Mouse (Mus musculus) hindbrain, embryonic 11.5 days (tissue): ENCODE results near the gene Coro1b. TPM values are rescaled to one million over a fixed set of nuclear protein-coding genes. Genes with fewer than 3 reads are reported as not detected.
"Not testable (repeated sequence)": the region's sequence is repeated elsewhere in the genome, so short reads cannot be mapped to it uniquely, and the experiment has no call there.

Experiments
- ATAC-seq: fragments of 200-750 bp; cut with Nextera tagmentation; 2 replicates; pipeline ENCODE4 v1.8.0; 2017; ENCODE audit warnings: mild to moderate bottlenecking, moderate TSS enrichment, moderate library complexity; ENCODE audit not compliant: low FRiP score
- DNase-seq: peaks from one replicate; pipeline ENCODE4 v3.0.0-alpha.2; 2015; ENCODE audit warnings: low spot score
- H3K27ac ChIP-seq: fragments of 300-500 bp; sonication (generic); 2 replicates; pipeline ENCODE4 v1.5.1; 2014; ENCODE audit warnings: mild to moderate bottlenecking, low read depth, low read length
- H3K27me3 ChIP-seq: fragments of 300-500 bp; sonication (generic); 2 replicates; pipeline ENCODE4 v1.6.1; 2014; ENCODE audit warnings: mild to moderate bottlenecking, low read length, moderate library complexity, mixed read lengths; ENCODE audit not compliant: control insufficient read depth, insufficient read depth
- H3K36me3 ChIP-seq: fragments of 300-500 bp; sonication (generic); 2 replicates; pipeline ENCODE4 v1.6.1; 2014; ENCODE audit warnings: mild to moderate bottlenecking, low read length, moderate library complexity, mixed read lengths; ENCODE audit not compliant: control insufficient read depth, insufficient read depth
- H3K4me1 ChIP-seq: fragments of 300-500 bp; sonication (generic); replicated peaks from 2 replicates; pipeline ENCODE4 v1.6.1; 2014; ENCODE audit warnings: low read length, mixed read lengths; ENCODE audit not compliant: control insufficient read depth, insufficient read depth
- H3K4me2 ChIP-seq: fragments of 300-500 bp; sonication (generic); replicated peaks from 2 replicates; pipeline ENCODE4 v1.6.1; 2014; ENCODE audit warnings: mild to moderate bottlenecking, low read depth, low read length
- H3K4me3 ChIP-seq: fragments of 300-500 bp; sonication (generic); 2 replicates; pipeline ENCODE4 v1.5.1; 2014; ENCODE audit warnings: low read depth, low read length
- H3K9ac ChIP-seq: fragments of 300-500 bp; sonication (generic); 2 replicates; pipeline ENCODE4 v1.6.1; 2014; ENCODE audit warnings: low read depth, low read length
- H3K9me3 ChIP-seq: fragments of 300-500 bp; sonication (generic); 2 replicates; pipeline ENCODE4 v1.6.1; 2016; ENCODE audit warnings: low read length; ENCODE audit not compliant: control insufficient read depth
- WGBS: fragments of 180-500 bp; shearing (Covaris S2); extraction: QIAGEN DNeasy Blood & Tissue Kit; methylation state at CpG from one replicate; pipeline ENCODE4 v1.1.7; 2014; 5-methylcytosine and 5-hydroxymethylcytosine counted together
- polyA plus RNA-seq: library from polyadenylated mRNA; unstranded; fragments of >200 nt; fragmentation: Nextera tagmentation; extraction: Ambion mirVana; gene quantifications from 2 replicates; pipeline ENCODE4 v1.2.1, GENCODE M21; 2014

The Coro1b gene
- polyA plus RNA-seq, 1 experiment from 2014 or later, result 123 TPM

GRCm38 (mm10) chr19:4131768-4132167 is 16.7 kb upstream of the Coro1b start:
- H3K27ac ChIP-seq, result no peak overlapping the region

DNA sequence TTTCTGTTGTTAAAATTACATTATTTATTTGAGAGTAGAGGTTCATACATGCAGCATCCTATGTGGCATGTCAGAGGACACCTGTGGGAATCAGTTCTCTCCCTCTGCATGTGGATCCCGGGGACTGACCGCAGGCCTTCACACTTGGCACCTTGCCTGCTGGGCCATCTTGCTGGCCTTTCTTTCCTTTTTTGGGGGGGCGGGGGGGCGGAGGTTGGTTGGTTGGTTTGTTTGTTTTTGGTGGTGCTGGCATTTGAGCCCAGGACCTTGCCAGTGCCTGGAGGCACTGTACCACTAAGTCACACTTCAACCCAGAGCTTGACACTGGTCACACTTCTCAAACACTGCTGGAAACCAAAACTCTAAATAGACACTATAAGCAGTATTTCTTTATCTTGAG is 14.1 kb upstream of the Coro1b start:
- no peaks in the 10 kb centered on the region for H3K9me3 ChIP-seq
- no peak overlapping the region for H3K9ac ChIP-seq
- DNase-seq (no peak), ATAC-seq (no peak)
- H3K27ac ChIP-seq, result no peak overlapping the region
- H3K4me1 ChIP-seq, result no peaks in the 10 kb centered on the region
- H3K36me3 ChIP-seq, result peaks cover 7% of the 10 kb centered on the region; the same call in 1 of the 2 replicates
- H3K4me3 ChIP-seq, result no peak overlapping the region
- H3K27me3 ChIP-seq, result no peaks in the 10 kb centered on the region
- H3K4me2 ChIP-seq, result no peak overlapping the region
- 91% methylated on average over 4 of the region's 4 CpGs for WGBS

More at GRCm38 (mm10) chr19:4131768-4132167, 16.7 kb upstream of the Coro1b start:
- WGBS, result 90% methylated on average over 2 of the region's 2 CpGs
- ATAC-seq (no peak), DNase-seq (no peak)
- H3K4me2 ChIP-seq, result no peak overlapping the region
- no peak overlapping the region for H3K4me3 ChIP-seq
- H3K9me3 ChIP-seq, result no peaks in the 10 kb centered on the region
- peaks cover 1% of the 10 kb centered on the region; the same call in 1 of the 2 replicates for H3K4me1 ChIP-seq
- no peak overlapping the region for H3K9ac ChIP-seq
- H3K27me3 ChIP-seq, result no peaks in the 10 kb centered on the region
- peaks cover 7% of the 10 kb centered on the region; the same call in 1 of the 2 replicates for H3K36me3 ChIP-seq

DNA sequence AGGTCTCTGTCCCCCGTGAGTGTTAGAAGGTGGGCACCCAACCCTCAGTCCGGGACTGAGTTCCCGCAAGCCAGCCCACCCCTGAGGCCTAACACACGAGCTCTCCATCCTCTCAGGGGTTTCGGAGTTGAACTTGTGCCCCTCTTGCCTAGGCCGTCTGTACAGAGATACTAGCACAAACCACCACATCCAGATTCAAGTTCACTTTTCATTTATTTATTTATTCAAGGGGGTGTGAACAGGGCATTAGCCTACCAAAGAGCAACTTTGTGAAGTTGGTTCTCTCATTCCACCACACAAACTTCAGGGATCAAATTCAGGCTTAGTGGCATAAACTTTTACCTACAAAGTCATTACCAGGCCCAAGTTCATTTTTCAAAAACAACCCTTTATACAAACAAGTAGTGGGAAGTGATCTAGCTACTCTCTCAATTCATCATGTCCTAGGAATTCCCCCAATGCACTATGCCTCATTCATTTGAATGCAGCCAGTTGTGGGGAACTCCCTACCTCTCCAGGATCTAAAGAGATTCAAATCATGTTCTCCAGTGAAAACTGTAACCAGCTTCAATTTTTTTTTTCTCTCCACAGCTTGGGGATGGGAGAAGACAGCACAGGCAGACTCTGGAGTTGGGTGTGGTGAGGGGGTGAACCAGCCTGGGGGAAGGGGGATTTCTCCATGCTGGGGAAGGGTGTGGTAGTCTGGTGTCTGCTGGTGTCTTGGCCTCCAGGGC is 13.0 kb upstream of the Coro1b start:
- H3K4me2 ChIP-seq, H3K9ac ChIP-seq, H3K9me3 ChIP-seq, H3K4me1 ChIP-seq, H3K36me3 ChIP-seq, H3K4me3 ChIP-seq, H3K27me3 ChIP-seq, H3K27ac ChIP-seq, ATAC-seq, DNase-seq: not testable (repeated sequence)
- WGBS, result 85% methylated on average over 6 of the region's 6 CpGs

GRCm38 (mm10) chr19:4135963-4136345 is 12.5 kb upstream of the Coro1b start:
- H3K9me3 ChIP-seq, H3K4me1 ChIP-seq, H3K27me3 ChIP-seq, H3K36me3 ChIP-seq, H3K27ac ChIP-seq, H3K4me2 ChIP-seq, H3K9ac ChIP-seq, ATAC-seq, DNase-seq, H3K4me3 ChIP-seq: not testable (repeated sequence)
- 25% methylated on average over 8 of the region's 8 CpGs for WGBS

DNA sequence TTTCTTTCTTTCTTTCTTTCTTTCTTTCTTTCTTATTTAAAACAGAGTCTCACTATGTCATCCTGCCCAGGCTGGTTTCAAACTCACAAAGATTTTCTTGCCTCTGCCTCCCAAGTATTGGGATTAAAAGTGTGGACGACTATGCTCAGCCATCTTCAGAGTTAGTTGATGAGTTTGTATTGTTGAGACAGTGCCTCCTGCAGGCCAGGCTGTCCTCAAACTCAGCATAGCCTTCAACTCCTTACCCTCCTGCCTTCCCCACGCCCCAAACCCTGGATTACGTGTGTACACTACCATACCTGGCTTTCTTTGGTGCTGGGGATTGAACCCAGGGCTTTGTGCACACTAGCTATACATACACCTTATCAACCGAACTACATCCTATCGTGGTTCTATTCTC is 12.0 kb upstream of the Coro1b start:
- peaks cover 3% of the 10 kb centered on the region; the same call in 1 of the 2 replicates for H3K36me3 ChIP-seq
- H3K4me3 ChIP-seq, result no peak overlapping the region
- no peak overlapping the region for H3K4me2 ChIP-seq
- H3K9me3 ChIP-seq, result no peaks in the 10 kb centered on the region
- no peaks in the 10 kb centered on the region for H3K27me3 ChIP-seq
- no peak overlapping the region for H3K27ac ChIP-seq
- no peak for DNase-seq
- 76% methylated on average over 5 of the region's 5 CpGs for WGBS
- H3K9ac ChIP-seq, result no peak overlapping the region
- no peaks in the 10 kb centered on the region for H3K4me1 ChIP-seq
- ATAC-seq, result no peak

- Histone ChIP-seq H3K4me2 (no peak overlapping the region), H3K9me3 (no peaks in the 10 kb centered on the region), H3K27me3 (no peaks in the 10 kb centered on the region), H3K36me3 (no peaks in the 10 kb centered on the region), H3K9ac (no peak overlapping the region), H3K4me1 (no peaks in the 10 kb centered on the region), H3K4me3 (no peak overlapping the region), H3K27ac (no peak overlapping the region)
- ATAC-seq, result no peak
- 83% methylated on average over 5 of the region's 5 CpGs for WGBS
- no peak for DNase-seq
Observed at GRCm38 (mm10) chr19:4137913-4138312, 10.5 kb upstream of the Coro1b start.

DNA sequence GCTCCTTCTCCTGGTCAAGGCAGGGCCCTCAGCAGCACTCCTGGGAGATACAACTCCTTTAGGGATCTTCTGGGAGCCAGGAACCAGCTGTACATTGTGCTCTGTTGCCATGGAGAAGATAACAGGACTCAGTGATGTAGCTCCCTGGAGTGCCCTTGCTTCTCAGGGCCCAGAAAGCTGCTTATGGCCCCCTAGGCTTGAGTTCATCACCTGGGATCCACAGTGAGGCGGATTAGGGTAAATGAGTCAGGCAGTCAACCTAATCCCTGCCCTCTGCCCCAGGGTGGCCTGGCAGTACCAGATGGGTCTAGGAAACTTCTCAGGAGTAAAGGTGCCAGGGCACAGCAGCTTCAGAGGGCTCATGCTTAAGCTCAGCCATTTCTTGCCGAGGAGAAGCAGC is 9.0 kb upstream of the Coro1b start, which contains the start of gene Gpr152:
TSS of gene Gpr152 (plus strand) at position 342 of the 400 bp plus-strand sequence.
- no peak within 1 kb of the TSS for H3K4me2 ChIP-seq
- H3K4me3 ChIP-seq, result no peak within 1 kb of the TSS
- no peaks in the 10 kb centered on the region for H3K9me3 ChIP-seq
- ATAC-seq, result no peak
- 0 out of 2 replicates have a peak within 1 kb of the TSS, but pooled peaks have one; percentile 4 for H3K9ac ChIP-seq
- no peaks in the 10 kb centered on the region for H3K36me3 ChIP-seq
- no peak within 1 kb of the TSS for H3K27ac ChIP-seq
- H3K4me1 ChIP-seq, result no peaks in the 10 kb centered on the region
- no peak for DNase-seq
- WGBS, result 81% methylated on average over 2 of the region's 2 CpGs
- no peaks in the 10 kb centered on the region for H3K27me3 ChIP-seq

DNA sequence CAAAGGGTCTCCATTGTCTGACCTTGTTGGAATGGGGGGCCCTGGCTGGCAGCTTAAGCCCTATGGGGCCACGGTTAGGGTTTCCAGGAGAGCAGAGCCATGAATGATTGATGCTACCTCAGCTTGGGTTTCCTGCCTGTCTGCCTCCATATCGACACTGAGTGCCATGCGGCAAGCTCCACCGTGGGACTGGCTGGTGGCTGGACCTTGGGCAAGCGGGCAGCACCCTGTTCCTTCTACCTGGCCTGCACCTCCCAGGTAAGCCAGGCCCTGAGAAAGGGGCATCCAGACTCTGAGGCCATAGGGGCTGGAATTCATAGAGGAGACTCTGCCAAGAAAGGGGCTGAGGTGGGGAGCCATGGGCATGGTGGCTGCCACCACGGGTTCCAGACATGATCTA is 8.3 kb upstream of the Coro1b start:
- H3K9ac ChIP-seq, result no peak overlapping the region
- H3K36me3 ChIP-seq, result no peaks in the 10 kb centered on the region
- WGBS, result 82% methylated on average over 6 of the region's 6 CpGs
- no peak overlapping the region for H3K4me2 ChIP-seq
- DNase-seq (no peak), ATAC-seq (no peak)
- H3K4me3 ChIP-seq, result no peak overlapping the region
- H3K27me3 ChIP-seq, result no peaks in the 10 kb centered on the region
- no peaks in the 10 kb centered on the region for H3K4me1 ChIP-seq
- no peak overlapping the region for H3K27ac ChIP-seq
- H3K9me3 ChIP-seq, result no peaks in the 10 kb centered on the region
